Mouse (Mus musculus): Measurements from ENCODE around the gene Ddo.

- TF ChIP-seq CTCF (IDR thresholded peaks at IDR 0.05; ENCODE audit: borderline replicate concordance, insufficient read depth, low read depth, low read length) (no peak), POLR2A (IDR thresholded peaks at IDR 0.05; ENCODE audit: borderline replicate concordance, insufficient read depth, low read length) (no peak)
These were observed 89.3 kb downstream of the Ddo start for GRCm38 (mm10) chr10:40719062-40719461.

All from cerebellum, adult 2 months (tissue).